Mouse (Mus musculus): ENCODE data around the gene Bves. TPM values are rescaled to one million over a fixed set of nuclear protein-coding genes. Genes with fewer than 3 reads are reported as not detected.
"Not testable (repeated sequence)": the region's sequence is repeated elsewhere in the genome, so short reads cannot be mapped to it uniquely, and the experiment has no call there.

Bves gene
- polyA plus RNA-seq, 1 experiment from 2014 or later: 1.7 TPM

DNA sequence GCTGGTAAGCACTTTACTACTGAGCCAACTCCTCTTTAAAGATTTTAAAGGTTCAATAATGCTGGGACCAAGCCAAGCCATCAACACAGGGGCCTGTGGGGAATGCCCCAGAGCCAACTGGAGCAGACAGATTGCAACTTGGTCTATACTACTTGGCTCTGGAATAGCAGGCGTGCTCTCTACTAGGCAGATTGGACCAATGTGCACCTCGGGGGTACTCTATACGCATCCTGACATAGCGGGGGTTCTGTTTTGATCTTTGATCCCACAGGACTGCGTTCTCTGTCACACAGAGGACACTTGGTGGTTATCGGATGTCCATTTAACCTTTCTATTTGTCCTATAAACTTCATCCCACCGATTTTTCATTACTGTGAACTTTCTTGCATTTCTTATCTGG, 647 bp upstream of the Bves start:
- Histone ChIP-seq H3K27me3 (ENCODE audit: control insufficient read depth, insufficient read depth, low read length) (peaks cover 14% of the 10 kb centered on the region), H3K36me3 (ENCODE audit: control insufficient read depth, insufficient read depth, low read length) (no peaks in the 10 kb centered on the region), H3K4me3 (ENCODE audit: low read depth, low read length) (peak overlapping the region; percentile 65), H3K9me3 (ENCODE audit: control insufficient read depth, low read length) (no peaks in the 10 kb centered on the region), H3K4me2 (peak overlapping the region; percentile 91), H3K9ac (ENCODE audit: low read length) (no peak overlapping the region), H3K27ac (ENCODE audit: low read depth, low read length) (no peak overlapping the region), H3K4me1 (ENCODE audit: control insufficient read depth, insufficient read depth, low read length) (peaks cover 2% of the 10 kb centered on the region; the same call in 1 of the 2 replicates)
- ATAC-seq (ENCODE audit: low FRiP score) (peak; percentile 51; the same call in 1 of the 2 replicates), DNase-seq (ENCODE audit: low spot score, missing footprints) (no peak)
- 25% methylated on average over 7 of the region's 7 CpGs for WGBS

DNA sequence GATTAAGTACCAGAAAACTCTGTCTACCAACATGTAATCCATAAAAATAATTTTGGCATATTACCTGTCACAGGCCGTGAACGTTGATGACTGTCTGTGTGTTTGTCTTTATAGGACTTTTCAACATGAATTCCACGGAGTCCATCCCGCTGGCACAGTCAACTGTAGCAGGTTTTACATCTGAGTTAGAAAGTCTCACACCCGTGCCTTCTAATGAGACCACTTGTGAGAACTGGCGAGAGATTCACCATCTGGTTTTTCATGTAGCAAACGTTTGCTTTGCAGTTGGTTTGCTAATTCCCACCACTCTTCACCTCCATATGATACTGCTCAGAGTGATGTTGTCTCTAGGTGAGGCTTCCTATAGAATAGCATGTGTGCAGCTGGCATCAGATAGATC, 3.5 kb downstream of the Bves start:
- Histone ChIP-seq H3K27ac (ENCODE audit: low read depth, low read length) (no peak overlapping the region), H3K36me3 (ENCODE audit: control insufficient read depth, insufficient read depth, low read length) (no peaks in the 10 kb centered on the region), H3K4me3 (ENCODE audit: low read depth, low read length) (no peak overlapping the region), H3K27me3 (ENCODE audit: control insufficient read depth, insufficient read depth, low read length) (peaks cover 14% of the 10 kb centered on the region), H3K4me1 (ENCODE audit: control insufficient read depth, insufficient read depth, low read length) (peaks cover 2% of the 10 kb centered on the region; the same call in 1 of the 2 replicates), H3K9ac (ENCODE audit: low read length) (no peak overlapping the region), H3K4me2 (no peak overlapping the region), H3K9me3 (ENCODE audit: control insufficient read depth, low read length) (no peaks in the 10 kb centered on the region; the same call in 1 of the 2 replicates)
- 79% methylated on average over 7 of the region's 7 CpGs for WGBS
- ATAC-seq (ENCODE audit: low FRiP score) (no peak), DNase-seq (ENCODE audit: low spot score, missing footprints) (no peak)

DNA sequence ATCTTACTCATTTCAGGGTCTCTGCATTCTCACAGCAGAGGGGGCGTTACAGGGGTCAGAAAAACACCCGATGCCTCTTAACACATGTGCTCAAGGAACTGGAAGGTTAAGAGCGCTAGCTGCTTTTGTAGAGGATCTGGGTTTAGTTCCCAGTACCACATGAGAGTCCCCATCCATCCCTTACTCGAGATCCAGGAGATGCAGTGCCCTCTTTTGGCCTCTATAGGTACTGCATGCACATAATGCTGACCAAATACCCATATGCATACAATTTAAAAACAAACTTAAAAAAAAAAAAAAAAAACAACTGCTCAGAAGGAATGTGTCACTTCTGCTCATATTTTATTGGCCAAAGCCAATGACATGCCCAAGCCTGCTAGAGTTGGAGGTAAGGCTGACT, 8.8 kb downstream of the Bves start:
- Histone ChIP-seq H3K4me1 (ENCODE audit: control insufficient read depth, insufficient read depth, low read length) (no peaks in the 10 kb centered on the region), H3K9ac (ENCODE audit: low read length) (no peak overlapping the region), H3K36me3 (ENCODE audit: control insufficient read depth, insufficient read depth, low read length) (no peaks in the 10 kb centered on the region), H3K27ac (ENCODE audit: low read depth, low read length) (no peak overlapping the region), H3K27me3 (ENCODE audit: control insufficient read depth, insufficient read depth, low read length) (no peaks in the 10 kb centered on the region), H3K9me3 (ENCODE audit: control insufficient read depth, low read length) (no peaks in the 10 kb centered on the region; the same call in 1 of the 2 replicates), H3K4me3 (ENCODE audit: low read depth, low read length) (no peak overlapping the region), H3K4me2 (no peak overlapping the region)
- ATAC-seq (ENCODE audit: low FRiP score) (no peak), DNase-seq (ENCODE audit: low spot score, missing footprints) (no peak)
- 83% methylated on average over 4 of the region's 4 CpGs for WGBS

DNA sequence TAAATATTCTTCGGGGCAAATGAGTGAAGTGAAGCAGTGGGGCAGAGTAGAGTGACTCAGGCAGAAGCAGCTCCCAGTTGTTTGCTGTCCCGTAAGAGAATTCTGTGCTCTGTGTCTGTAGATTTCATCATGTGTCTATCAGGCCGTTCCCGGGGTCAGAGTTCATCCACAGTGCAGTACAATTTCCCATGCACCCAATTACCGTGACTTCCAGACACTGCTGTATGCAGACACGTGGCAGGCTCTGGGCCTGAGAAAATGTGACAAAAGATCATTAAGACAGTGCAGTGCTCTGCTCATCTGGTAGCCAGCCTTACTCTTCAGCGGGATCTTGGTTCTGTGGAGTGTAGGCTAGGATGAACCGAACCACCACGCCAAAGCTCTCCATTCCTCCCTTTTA, 9.6 kb downstream of the Bves start:
- WGBS: 92% methylated on average over 9 of the region's 9 CpGs
- no peaks in the 10 kb centered on the region for H3K4me1 ChIP-seq (ENCODE audit: control insufficient read depth, insufficient read depth, low read length)
- DNase-seq (ENCODE audit: low spot score, missing footprints) (no peak), ATAC-seq (ENCODE audit: low FRiP score) (no peak)
- no peak overlapping the region for H3K27ac ChIP-seq (ENCODE audit: low read depth, low read length)
- no peak overlapping the region for H3K4me2 ChIP-seq
- no peaks in the 10 kb centered on the region for H3K36me3 ChIP-seq (ENCODE audit: control insufficient read depth, insufficient read depth, low read length)
- no peaks in the 10 kb centered on the region for H3K27me3 ChIP-seq (ENCODE audit: control insufficient read depth, insufficient read depth, low read length)
- H3K9me3 ChIP-seq (ENCODE audit: control insufficient read depth, low read length): no peaks in the 10 kb centered on the region; the same call in 1 of the 2 replicates
- no peak overlapping the region for H3K4me3 ChIP-seq (ENCODE audit: low read depth, low read length)
- no peak overlapping the region for H3K9ac ChIP-seq (ENCODE audit: low read length)

DNA sequence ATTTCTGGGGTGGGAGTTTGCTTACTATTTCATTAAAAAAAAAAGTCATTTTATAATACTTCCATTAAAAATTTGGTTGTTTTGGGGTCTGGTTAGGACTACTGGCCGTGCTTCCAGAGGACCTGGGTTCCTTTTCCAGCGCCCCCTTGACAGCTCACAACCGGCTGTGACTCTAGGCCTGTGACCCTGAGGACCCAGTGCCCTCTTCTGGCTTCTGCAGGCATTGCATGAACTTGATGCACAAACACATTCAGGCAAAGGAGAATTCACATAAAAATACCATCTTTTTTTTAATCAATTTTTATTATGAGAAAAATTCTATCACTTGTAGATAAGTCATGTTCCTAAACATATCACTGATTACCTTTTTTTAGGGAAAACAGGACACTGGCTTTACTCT, 12.6 kb downstream of the Bves start:
- not testable (repeated sequence) for H3K4me1 ChIP-seq (ENCODE audit: control insufficient read depth, insufficient read depth, low read length); H3K27ac ChIP-seq (ENCODE audit: low read depth, low read length); ATAC-seq (ENCODE audit: low FRiP score); H3K4me2 ChIP-seq; H3K9ac ChIP-seq (ENCODE audit: low read length); H3K36me3 ChIP-seq (ENCODE audit: control insufficient read depth, insufficient read depth, low read length); H3K27me3 ChIP-seq (ENCODE audit: control insufficient read depth, insufficient read depth, low read length); H3K9me3 ChIP-seq (ENCODE audit: control insufficient read depth, low read length); H3K4me3 ChIP-seq (ENCODE audit: low read depth, low read length); DNase-seq (ENCODE audit: low spot score, missing footprints)
- 95% methylated on average over 3 of the region's 3 CpGs for WGBS

DNA sequence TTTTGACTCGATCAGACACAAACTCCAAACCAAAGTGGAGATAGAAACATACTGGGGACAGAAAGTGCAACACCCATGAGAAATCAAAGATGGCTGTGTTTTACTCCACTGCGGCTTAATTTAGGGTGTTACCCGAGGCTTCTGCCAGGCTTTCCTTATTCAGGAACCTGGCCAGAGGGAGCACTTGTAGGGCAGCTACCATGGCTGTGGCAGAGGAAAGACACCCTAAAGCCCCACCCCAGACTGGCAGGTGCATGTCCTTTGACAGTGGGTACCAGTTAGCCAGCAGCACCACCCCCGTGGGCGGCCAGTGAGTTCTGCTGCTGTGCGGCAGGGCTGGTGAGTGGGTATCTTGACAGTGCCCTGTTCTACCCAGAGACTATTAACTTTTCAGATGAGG, 20.5 kb downstream of the Bves start:
- DNase-seq (ENCODE audit: low spot score, missing footprints): peak; percentile 21
- Histone ChIP-seq H3K4me3 (ENCODE audit: low read depth, low read length) (no peak overlapping the region), H3K36me3 (ENCODE audit: control insufficient read depth, insufficient read depth, low read length) (no peaks in the 10 kb centered on the region), H3K27ac (ENCODE audit: low read depth, low read length) (no peak overlapping the region), H3K9ac (ENCODE audit: low read length) (no peak overlapping the region), H3K4me2 (no peak overlapping the region), H3K9me3 (ENCODE audit: control insufficient read depth, low read length) (no peaks in the 10 kb centered on the region), H3K4me1 (ENCODE audit: control insufficient read depth, insufficient read depth, low read length) (no peaks in the 10 kb centered on the region), H3K27me3 (ENCODE audit: control insufficient read depth, insufficient read depth, low read length) (no peaks in the 10 kb centered on the region)
- no peak for ATAC-seq (ENCODE audit: low FRiP score)
- 90% methylated on average over 6 of the region's 6 CpGs for WGBS

DNA sequence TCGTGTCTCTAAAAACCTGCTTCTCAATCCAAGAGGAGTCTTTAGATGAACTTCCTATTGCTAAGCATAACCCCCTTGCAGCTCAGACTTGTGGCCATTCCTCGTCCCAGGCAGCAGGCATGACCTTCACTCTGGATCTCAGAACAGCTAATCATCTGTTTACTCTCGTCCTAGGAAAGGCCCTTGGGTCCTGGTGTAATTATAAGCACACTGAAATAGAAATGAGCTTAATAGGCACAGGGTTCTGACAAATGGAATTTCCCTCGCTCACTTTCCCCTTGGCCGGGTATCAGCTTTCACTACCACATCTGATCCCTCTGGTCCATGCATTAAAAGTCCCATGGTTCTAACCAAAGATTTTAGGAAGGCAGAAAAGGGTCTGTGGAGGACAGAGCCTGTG, 27.8 kb downstream of the Bves start:
- Histone ChIP-seq H3K27ac (ENCODE audit: low read depth, low read length) (no peak overlapping the region), H3K4me2 (no peak overlapping the region), H3K9me3 (ENCODE audit: control insufficient read depth, low read length) (no peaks in the 10 kb centered on the region), H3K9ac (ENCODE audit: low read length) (no peak overlapping the region), H3K27me3 (ENCODE audit: control insufficient read depth, insufficient read depth, low read length) (no peaks in the 10 kb centered on the region), H3K36me3 (ENCODE audit: control insufficient read depth, insufficient read depth, low read length) (no peaks in the 10 kb centered on the region), H3K4me1 (ENCODE audit: control insufficient read depth, insufficient read depth, low read length) (no peaks in the 10 kb centered on the region), H3K4me3 (ENCODE audit: low read depth, low read length) (no peak overlapping the region)
- DNase-seq (ENCODE audit: low spot score, missing footprints): no peak
- WGBS: 63% methylated on average over 5 of the region's 5 CpGs
- peak; percentile 19; the same call in 1 of the 2 replicates for ATAC-seq (ENCODE audit: low FRiP score)

DNA sequence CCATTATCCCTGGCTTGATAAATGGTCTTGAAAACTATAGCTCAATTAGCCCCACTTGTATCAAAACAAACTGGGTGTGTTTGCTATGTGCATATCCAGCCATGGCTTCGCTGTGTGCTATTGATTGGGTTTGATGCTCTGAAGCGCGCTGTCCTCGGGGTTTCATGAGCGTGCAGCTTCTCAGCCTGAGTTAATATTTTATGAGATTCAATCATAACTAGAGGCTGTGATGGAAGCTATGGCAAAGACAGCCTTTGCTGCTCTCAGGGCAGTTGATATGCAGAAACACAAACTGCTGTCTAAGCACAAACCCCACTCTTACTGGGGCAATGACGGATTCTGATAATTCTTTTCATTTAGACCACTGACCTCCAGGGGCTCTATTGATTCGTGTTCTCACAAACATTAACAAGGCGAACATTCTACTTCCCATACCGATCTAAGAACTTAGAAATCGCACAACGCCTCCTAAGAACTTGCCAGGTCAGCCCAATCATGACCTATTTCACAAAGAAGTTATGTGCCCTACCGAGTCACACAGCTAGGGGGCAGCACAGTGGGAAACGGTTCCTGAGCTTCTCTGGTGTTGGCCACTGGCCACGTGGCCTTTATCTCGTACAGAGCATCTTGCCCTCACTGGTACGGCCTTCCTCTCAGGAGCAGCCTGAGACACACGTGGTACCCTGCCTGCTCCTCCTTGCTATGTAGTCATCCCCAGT, 31.6 kb downstream of the Bves start:
- Histone ChIP-seq H3K9ac (ENCODE audit: low read length) (no peak overlapping the region), H3K4me3 (ENCODE audit: low read depth, low read length) (no peak overlapping the region), H3K36me3 (ENCODE audit: control insufficient read depth, insufficient read depth, low read length) (no peaks in the 10 kb centered on the region), H3K9me3 (ENCODE audit: control insufficient read depth, low read length) (no peaks in the 10 kb centered on the region), H3K4me1 (ENCODE audit: control insufficient read depth, insufficient read depth, low read length) (no peaks in the 10 kb centered on the region), H3K27me3 (ENCODE audit: control insufficient read depth, insufficient read depth, low read length) (no peaks in the 10 kb centered on the region), H3K4me2 (no peak overlapping the region), H3K27ac (ENCODE audit: low read depth, low read length) (no peak overlapping the region)
- WGBS: 90% methylated on average over 17 of the region's 17 CpGs
- DNase-seq (ENCODE audit: low spot score, missing footprints) (peak; percentile 72), ATAC-seq (ENCODE audit: low FRiP score) (no peak)

DNA sequence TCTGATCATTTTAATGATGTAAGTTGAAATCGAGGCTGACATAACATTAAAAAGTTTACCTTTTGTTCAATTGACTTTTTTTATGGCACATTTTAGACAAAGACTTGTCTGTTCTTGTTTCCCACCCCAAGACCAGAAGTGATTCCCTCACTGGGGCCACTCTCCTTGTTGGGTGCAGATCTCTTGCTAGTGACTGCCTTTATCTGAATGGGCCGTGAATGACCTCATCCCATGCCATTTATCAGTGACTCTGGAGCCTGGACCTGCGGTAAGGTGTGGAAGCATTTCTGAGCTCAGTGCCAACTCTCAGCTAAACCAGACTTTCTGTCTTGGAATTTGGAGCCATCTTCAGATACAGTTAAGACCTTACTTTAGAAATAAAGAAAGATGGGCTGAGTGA, 34.1 kb downstream of the Bves start:
- Histone ChIP-seq H3K27ac (ENCODE audit: low read depth, low read length) (no peak overlapping the region), H3K9ac (ENCODE audit: low read length) (no peak overlapping the region), H3K4me3 (ENCODE audit: low read depth, low read length) (no peak overlapping the region), H3K4me1 (ENCODE audit: control insufficient read depth, insufficient read depth, low read length) (no peaks in the 10 kb centered on the region), H3K9me3 (ENCODE audit: control insufficient read depth, low read length) (no peaks in the 10 kb centered on the region), H3K27me3 (ENCODE audit: control insufficient read depth, insufficient read depth, low read length) (no peaks in the 10 kb centered on the region), H3K4me2 (no peak overlapping the region), H3K36me3 (ENCODE audit: control insufficient read depth, insufficient read depth, low read length) (no peaks in the 10 kb centered on the region)
- ATAC-seq (ENCODE audit: low FRiP score) (no peak), DNase-seq (ENCODE audit: low spot score, missing footprints) (peak; percentile 61)
- 86% methylated on average over 3 of the region's 3 CpGs for WGBS

Measured in midbrain, embryonic 11.5 days (tissue).